Mouse (Mus musculus) limb, embryonic 10.5 days (tissue): Measurements from ENCODE around the gene Ptgis. TPM values are rescaled to one million over a fixed set of nuclear protein-coding genes. Genes with fewer than 3 reads are reported as not detected.

Source experiments
- DNase-seq: peaks from one replicate; pipeline ENCODE4 v3.0.0-alpha.2; 2017; ENCODE audit warnings: low spot score
- H3K27ac ChIP-seq: fragments of 300-500 bp; sonication (generic); 2 replicates; pipeline ENCODE4 v1.5.1; 2016; ENCODE audit warnings: mild to moderate bottlenecking
- H3K27me3 ChIP-seq: fragments of 300-500 bp; sonication (generic); 2 replicates; pipeline ENCODE4 v1.6.1; 2016; ENCODE audit warnings: low read depth, mild to moderate bottlenecking; ENCODE audit not compliant: poor library complexity, severe bottlenecking
- H3K36me3 ChIP-seq: fragments of 300-500 bp; sonication (generic); 2 replicates; pipeline ENCODE4 v1.6.1; 2016; ENCODE audit warnings: mild to moderate bottlenecking, moderate library complexity
- H3K4me1 ChIP-seq: fragments of 300-500 bp; sonication (generic); 2 replicates; pipeline ENCODE4 v1.6.1; 2016
- H3K4me3 ChIP-seq: fragments of 300-500 bp; sonication (generic); 2 replicates; pipeline ENCODE4 v1.5.1; 2016; ENCODE audit warnings: mild to moderate bottlenecking, moderate library complexity
- H3K9me3 ChIP-seq: fragments of 300-500 bp; sonication (generic); replicated peaks from 2 replicates; pipeline ENCODE4 v1.6.1; 2016; ENCODE audit warnings: mild to moderate bottlenecking
- WGBS: fragments of 180-500 bp; shearing (Covaris S2); methylation state at CpG from one replicate; pipeline ENCODE4 v1.1.7; 2016; 5-methylcytosine and 5-hydroxymethylcytosine counted together
- polyA plus RNA-seq: library from polyadenylated mRNA; unstranded; fragments of >200 nt; fragmentation: Nextera tagmentation; extraction: Ambion mirVana; gene quantifications from 2 replicates; pipeline ENCODE4 v1.2.1, GENCODE M21; 2016

Gene Ptgis
- 15.6 and 17.6 TPM in 2 replicates for polyA plus RNA-seq

DNA sequence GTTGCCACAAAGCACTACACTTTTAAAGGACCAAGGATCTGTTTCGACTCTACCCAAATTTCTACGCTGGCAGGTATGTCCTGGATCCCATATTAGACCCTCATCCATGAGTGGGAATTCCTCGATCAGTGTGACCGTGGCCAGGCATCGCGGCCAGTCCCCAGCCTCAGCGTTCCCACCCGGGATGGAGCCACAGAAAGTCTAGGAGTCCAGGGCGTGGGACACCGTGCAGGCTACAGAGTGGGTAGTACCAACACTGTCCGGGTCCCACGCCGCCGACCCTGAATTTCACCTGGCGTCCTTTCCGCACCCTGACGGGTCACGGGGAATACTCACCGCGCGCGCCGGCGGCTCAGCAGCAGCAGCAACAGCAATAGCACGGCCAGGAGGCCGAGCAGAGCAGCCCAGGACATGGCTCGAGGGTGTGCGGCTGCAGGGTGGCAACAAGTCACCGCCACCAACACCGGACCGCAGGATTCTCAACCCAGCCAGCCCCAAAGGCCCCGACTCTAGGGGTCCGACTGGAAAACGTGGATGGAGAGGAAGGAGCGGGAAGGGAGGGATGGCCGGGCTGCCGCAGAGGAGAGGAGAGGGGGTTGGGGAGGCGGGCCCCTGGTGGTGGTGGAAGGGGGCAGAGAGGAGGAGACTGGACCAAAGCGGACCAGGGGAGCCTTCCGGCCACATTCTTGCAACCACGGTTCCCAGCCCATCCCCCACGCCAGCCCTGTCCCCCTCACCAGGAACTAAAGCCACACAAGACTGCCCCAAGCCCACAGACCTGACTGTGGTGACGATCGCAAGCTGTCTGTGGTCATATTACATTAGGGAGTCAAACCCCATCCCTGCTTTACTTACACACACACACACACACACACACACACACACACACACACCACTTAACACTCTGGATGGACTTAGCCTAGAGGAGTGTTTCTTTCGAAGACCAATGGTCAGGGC, at the start of gene Ptgis:
Gene Ptgis (minus strand): TSS at position 597 of the 957 bp plus-strand sequence.
- H3K27me3 ChIP-seq: 0 out of 2 replicates have a peak, but pooled peaks cover 6% of the 10 kb centered on the region
- H3K9me3 ChIP-seq: no peaks in the 10 kb centered on the region
- H3K4me1 ChIP-seq: peaks cover 32% of the 10 kb centered on the region
- H3K36me3 ChIP-seq: no peaks in the 10 kb centered on the region
- H3K27ac ChIP-seq: peak within 1 kb of the TSS; percentile 90
- DNase-seq: peak; percentile 82
- WGBS: 2% methylated on average over 45 of the region's 45 CpGs
- H3K4me3 ChIP-seq: peak within 1 kb of the TSS; percentile 70

DNA sequence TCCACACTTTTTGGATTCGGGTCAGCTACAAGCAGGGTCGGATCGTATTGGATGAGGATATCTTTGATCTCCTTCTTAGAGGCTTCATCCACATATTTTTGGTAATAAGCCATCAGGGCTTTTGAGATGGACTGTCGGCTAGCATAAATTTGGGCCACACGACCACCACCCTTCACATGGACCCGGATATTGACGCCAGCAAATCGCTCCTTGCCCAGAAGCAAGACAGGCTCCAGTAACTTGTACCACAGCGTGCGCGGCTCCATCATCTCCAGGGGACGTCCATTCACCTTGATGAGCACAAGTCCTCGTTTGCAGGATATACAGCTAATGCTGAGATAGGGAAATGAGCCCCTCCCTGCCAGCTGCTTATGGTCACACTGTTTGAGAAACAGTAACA, 41.1 kb upstream of the Ptgis start:
- Histone ChIP-seq H3K9me3 (no peaks in the 10 kb centered on the region), H3K4me3 (no peak overlapping the region), H3K27ac (no peak overlapping the region), H3K36me3 (no peaks in the 10 kb centered on the region), H3K4me1 (0 out of 2 replicates have a peak, but pooled peaks cover 5% of the 10 kb centered on the region), H3K27me3 (no peaks in the 10 kb centered on the region)
- no peak for DNase-seq
- 89% methylated on average over 13 of the region's 13 CpGs for WGBS

DNA sequence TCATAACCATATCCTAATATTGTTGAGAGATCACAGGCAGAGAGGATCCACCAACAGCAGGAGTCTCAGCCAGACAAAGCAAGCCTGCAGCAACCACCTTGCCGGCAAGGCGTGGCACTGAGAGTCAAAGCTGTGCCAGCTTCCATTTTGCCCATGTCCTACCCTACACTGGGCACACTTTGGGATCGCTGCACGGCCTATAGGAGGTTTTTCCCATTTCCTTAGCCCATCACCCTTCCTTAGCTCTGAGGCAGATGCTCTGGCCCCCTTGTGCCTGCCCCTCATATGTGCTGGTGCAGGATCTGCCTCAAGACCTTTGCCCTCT, 40.5 kb upstream of the Ptgis start:
- Histone ChIP-seq H3K27ac (no peak overlapping the region), H3K4me3 (no peak overlapping the region), H3K9me3 (no peaks in the 10 kb centered on the region), H3K4me1 (0 out of 2 replicates have a peak, but pooled peaks cover 5% of the 10 kb centered on the region), H3K27me3 (no peaks in the 10 kb centered on the region), H3K36me3 (no peaks in the 10 kb centered on the region)
- DNase-seq: no peak
- WGBS: 94% methylated on average over 4 of the region's 4 CpGs

DNA sequence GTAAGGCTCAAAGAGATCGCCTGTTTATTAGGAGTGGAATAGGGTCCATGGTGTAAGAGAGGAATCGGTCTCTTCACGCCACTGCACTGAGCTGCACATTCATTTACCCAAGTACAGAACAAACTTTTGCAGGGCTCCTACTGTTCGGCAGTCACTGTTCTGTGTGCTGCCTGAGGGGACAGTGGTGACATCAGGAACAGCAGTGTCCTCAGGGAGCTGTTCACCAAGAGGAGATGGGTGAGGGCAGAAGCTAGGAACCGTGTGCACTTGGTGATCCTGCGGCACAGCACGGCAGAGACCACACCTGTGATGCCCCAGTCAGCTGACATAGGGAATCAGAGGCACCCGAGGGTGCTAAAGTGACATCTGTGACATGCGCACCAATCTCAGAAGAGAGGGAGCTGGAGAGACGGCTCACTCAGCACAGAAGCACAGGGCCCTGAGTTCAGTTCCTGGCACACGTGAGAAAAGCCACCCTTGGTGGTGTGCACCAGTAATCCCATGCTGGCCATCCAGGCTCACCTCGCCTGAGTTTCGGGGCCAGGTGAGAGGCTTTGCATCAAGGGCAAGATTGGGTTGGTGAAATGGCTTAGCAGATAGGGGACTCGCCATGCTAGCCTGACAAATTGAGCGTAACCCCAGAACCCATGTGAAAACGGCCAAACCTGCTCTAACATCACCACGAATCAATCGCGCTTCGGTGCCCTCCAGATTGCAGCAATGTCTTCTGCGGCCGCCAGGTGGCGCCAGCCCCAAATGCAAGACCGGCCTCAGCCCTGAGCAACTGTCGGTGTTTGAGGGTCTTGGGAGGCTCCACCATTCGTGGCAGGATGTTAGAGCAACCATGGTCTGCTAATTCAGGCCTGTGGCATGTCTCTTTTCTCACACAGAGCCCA, 39.9 kb upstream of the Ptgis start:
- Histone ChIP-seq H3K27ac (no peak overlapping the region), H3K36me3 (no peaks in the 10 kb centered on the region), H3K9me3 (no peaks in the 10 kb centered on the region), H3K4me1 (0 out of 2 replicates have a peak, but pooled peaks cover 5% of the 10 kb centered on the region), H3K4me3 (no peak overlapping the region), H3K27me3 (no peaks in the 10 kb centered on the region)
- DNase-seq: peak; percentile 89
- 49% methylated on average over 26 of the region's 26 CpGs for WGBS

DNA sequence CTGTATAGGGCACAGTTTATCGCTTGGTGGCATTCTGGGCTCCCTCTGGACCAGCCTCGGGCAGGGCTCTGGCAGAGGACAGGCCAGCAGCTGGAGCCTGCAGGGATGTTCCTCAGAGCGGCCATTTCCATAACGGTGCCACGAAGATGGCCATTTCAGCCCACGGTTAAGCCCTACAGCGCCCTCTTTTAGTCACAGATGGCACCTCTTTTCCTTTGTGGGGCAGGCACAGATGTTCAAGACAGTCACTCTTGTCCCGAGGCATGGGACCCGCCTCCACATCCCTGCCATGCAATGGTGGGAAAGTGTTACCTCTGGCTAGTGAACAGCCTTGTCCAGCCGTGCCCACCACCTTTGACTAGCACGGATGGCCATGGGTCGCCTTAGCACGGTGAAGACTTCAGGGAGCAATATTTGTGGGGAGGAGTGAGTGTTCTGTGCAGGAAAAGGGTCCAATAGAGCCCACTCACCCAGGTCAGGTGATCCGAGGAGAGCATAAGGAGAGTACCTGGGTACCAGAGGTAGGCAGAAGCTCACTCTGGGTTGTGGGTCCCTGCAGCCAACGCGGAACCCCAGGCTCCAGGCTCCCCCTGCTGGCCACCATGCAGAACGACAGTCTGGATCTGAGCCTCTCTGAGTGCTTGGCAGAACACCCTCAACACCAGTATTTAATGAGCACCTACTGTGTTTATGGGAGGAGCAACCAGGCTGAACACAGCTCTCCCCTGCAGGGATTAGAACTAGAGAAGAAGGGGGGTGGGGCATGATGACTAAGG, 38.5 kb upstream of the Ptgis start:
- Histone ChIP-seq H3K9me3 (no peaks in the 10 kb centered on the region), H3K27me3 (no peaks in the 10 kb centered on the region), H3K27ac (no peak overlapping the region), H3K36me3 (no peaks in the 10 kb centered on the region), H3K4me1 (0 out of 2 replicates have a peak, but pooled peaks cover 5% of the 10 kb centered on the region), H3K4me3 (no peak overlapping the region)
- 62% methylated on average over 17 of the region's 17 CpGs for WGBS
- DNase-seq: peak; percentile 83

DNA sequence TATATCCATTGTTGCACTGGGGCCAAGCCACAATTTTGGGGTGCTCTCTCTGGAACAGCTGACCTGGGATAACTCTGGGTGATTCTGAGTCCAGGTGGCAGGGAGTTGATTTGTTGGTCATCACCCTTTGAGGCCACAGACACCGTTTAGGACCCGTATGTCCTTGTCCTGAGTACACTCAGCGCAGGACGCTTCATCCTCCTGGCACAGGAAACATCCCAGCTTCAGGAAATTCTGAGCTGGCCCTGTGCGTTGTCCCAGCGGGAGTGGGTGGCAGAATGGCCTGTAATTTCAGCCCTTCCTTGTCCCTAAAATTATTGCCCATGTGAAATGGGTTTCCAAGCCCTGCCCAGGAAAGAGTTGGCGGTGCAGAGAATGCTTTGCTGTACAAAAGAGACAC, 37.6 kb upstream of the Ptgis start:
- 82% methylated on average over 7 of the region's 7 CpGs for WGBS
- DNase-seq: no peak

DNA sequence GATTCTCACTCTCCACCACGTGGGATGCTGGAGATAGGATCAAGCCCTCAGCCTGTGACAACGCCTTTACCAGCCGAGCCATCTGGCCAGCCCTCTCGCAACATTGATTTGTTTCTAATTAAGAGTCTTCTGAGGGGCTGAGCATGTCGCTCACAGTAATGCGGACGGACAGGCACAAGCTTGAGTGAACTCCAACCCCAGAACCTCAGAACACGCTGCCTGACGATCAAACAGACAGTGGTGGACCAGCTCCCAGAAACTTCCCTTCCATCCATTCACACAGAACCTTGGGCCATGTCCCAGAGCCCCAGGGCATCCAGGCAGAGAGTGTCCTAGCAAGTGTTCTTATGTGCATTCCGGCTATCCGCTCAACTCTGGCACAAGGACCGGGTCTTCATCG, 36.6 kb upstream of the Ptgis start:
- DNase-seq: no peak
- Histone ChIP-seq H3K27ac (no peak overlapping the region), H3K4me3 (no peak overlapping the region), H3K27me3 (no peaks in the 10 kb centered on the region), H3K4me1 (0 out of 2 replicates have a peak, but pooled peaks cover 5% of the 10 kb centered on the region), H3K9me3 (no peaks in the 10 kb centered on the region), H3K36me3 (no peaks in the 10 kb centered on the region)
- WGBS: 67% methylated on average over 13 of the region's 13 CpGs

More for the DNA sequence above, 37.6 kb upstream of the Ptgis start:
- H3K27ac ChIP-seq: no peak overlapping the region
- H3K9me3 ChIP-seq: no peaks in the 10 kb centered on the region
- H3K27me3 ChIP-seq: no peaks in the 10 kb centered on the region
- H3K4me1 ChIP-seq: 0 out of 2 replicates have a peak, but pooled peaks cover 5% of the 10 kb centered on the region
- no peak overlapping the region for H3K4me3 ChIP-seq
- H3K36me3 ChIP-seq: no peaks in the 10 kb centered on the region

DNA sequence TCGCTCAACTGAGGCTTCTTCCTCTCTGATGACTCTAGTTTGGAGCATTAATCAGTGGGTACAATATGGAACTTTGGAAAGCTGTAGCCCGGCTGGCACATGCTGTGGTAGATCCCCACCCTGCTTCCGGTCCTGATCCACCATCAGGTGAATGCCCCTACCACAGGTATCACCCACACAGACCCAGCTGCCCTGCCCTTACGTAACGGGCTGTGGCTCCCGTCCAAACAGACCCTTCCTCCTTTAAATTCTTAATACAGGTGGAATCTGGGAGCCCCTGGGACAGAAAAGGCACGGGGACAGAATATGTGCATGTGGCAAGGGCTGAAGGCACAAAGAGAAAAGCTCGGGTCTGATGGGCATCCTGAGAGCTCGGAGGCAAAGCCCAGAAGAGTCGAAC, 35.5 kb upstream of the Ptgis start:
- Histone ChIP-seq H3K4me3 (no peak overlapping the region), H3K36me3 (no peaks in the 10 kb centered on the region), H3K9me3 (no peaks in the 10 kb centered on the region), H3K27me3 (no peaks in the 10 kb centered on the region), H3K27ac (no peak overlapping the region), H3K4me1 (0 out of 2 replicates have a peak, but pooled peaks cover 5% of the 10 kb centered on the region)
- DNase-seq: no peak
- 90% methylated on average over 10 of the region's 10 CpGs for WGBS

DNA sequence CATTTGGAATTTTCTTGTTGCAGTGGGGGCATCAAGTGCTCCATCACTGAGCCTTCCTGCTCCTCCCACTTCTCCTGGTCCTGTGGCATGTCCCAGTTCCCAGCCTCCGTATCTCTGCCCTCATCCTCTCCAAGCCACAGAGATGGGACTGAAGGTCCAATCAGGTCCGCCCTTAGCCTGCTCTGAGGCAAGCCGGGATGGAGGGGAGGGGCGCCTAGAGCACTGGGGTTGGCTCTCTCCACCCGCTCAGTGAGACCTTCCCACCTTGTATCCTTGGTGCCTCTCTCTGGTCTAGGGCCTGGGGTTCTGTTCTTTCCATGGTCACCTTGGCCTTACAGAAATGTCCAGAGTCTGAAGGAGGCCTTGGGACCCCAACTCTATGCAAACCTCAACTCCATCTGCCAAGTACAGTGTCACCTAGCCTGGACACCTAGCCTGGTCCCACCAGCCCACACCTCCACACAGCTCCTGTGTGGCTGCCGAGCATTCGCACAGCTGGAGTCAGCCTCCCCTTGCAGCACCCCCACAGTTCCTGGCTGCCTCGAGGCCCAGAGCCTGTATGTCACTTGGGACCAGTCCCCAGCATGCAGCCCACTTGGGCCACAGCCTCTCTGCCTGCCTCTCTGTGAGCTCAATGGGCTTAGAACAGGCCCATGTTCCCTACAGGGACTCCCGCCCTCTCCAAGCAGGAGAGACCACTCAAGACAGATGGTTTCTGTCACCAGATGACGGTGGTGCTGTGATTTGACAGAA, 34.5 kb upstream of the Ptgis start:
- H3K27me3 ChIP-seq: no peaks in the 10 kb centered on the region
- no peak overlapping the region for H3K4me3 ChIP-seq
- no peaks in the 10 kb centered on the region for H3K36me3 ChIP-seq
- WGBS: 58% methylated on average over 10 of the region's 10 CpGs
- 0 out of 2 replicates have a peak, but pooled peaks cover 5% of the 10 kb centered on the region for H3K4me1 ChIP-seq
- DNase-seq: no peak
- H3K27ac ChIP-seq: no peak overlapping the region
- no peaks in the 10 kb centered on the region for H3K9me3 ChIP-seq

DNA sequence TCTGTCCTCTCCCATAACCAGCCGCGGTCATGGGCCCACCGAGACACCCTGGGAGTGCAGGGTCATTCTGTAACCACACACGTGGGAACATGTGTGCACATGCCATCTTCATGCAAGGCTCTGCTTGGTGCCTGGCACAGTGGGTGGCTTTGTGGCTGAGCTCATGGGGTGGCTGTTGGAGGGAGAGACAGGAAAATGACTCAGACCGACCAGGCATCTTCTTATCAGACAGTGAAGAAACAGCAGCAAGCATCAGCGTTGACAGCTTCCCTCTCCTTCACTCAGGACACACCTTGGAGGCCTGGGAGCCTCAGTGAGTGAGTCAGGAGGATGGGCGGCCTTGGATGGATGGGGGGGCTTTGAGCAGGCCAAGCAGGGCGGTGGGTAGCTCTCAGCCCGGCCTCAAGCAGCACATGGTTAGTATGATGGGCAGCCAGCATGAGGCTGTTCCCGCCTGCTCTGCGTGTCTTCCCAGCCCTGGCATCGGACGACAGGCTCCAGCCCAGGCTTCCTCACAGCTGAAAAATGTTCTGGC, 32.9 kb upstream of the Ptgis start:
- DNase-seq: no peak
- 83% methylated on average over 13 of the region's 13 CpGs for WGBS
- no peak overlapping the region for H3K27ac ChIP-seq
- H3K9me3 ChIP-seq: no peaks in the 10 kb centered on the region
- no peaks in the 10 kb centered on the region for H3K27me3 ChIP-seq
- no peaks in the 10 kb centered on the region for H3K4me1 ChIP-seq
- H3K36me3 ChIP-seq: no peaks in the 10 kb centered on the region
- H3K4me3 ChIP-seq: no peak overlapping the region

DNA sequence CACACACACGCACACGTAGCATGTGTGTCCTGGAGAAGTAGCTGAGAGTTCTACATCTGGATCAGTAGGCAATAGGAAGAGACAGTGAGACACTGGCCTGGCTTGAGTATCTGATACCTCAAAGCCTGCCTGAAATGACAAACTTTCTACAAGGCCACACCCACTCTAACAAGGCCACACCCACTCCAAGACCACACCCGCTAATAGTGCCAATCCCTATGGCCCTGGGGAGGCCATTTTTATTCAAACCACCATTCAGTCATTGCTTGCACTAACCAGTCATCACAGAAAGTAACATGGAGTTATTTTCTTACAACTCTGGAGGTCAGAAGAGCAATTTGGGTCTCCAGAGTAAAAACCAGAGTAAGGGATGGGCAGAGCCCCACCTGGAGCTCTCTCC, 32.3 kb upstream of the Ptgis start:
- Histone ChIP-seq H3K4me3 (no peak overlapping the region), H3K9me3 (no peaks in the 10 kb centered on the region), H3K4me1 (no peaks in the 10 kb centered on the region), H3K27me3 (no peaks in the 10 kb centered on the region), H3K36me3 (no peaks in the 10 kb centered on the region), H3K27ac (no peak overlapping the region)
- 85% methylated on average over 3 of the region's 3 CpGs for WGBS
- DNase-seq: no peak
